Mouse (Mus musculus) forebrain, embryonic 12.5 days (tissue): ENCODE measurements around the gene Secisbp2. TPM values are rescaled to one million over a fixed set of nuclear protein-coding genes. Genes with fewer than 3 reads are reported as not detected.

ENCODE experiments used
- ATAC-seq: fragments of 200-750 bp; cut with Nextera tagmentation; 2 replicates; pipeline ENCODE4 v1.8.0; 2017; ENCODE audit warnings: moderate TSS enrichment; ENCODE audit not compliant: low FRiP score
- H3K27ac ChIP-seq: fragments of 300-500 bp; sonication (generic); 2 replicates; pipeline ENCODE4 v1.5.1; 2016; ENCODE audit warnings: mild to moderate bottlenecking
- H3K27me3 ChIP-seq: fragments of 300-500 bp; sonication (generic); 2 replicates; pipeline ENCODE4 v1.6.1; 2016; ENCODE audit warnings: mild to moderate bottlenecking
- H3K36me3 ChIP-seq: fragments of 300-500 bp; sonication (generic); replicated peaks from 2 replicates; pipeline ENCODE4 v1.6.1; 2016; ENCODE audit warnings: mild to moderate bottlenecking
- H3K4me1 ChIP-seq: fragments of 300-500 bp; sonication (generic); 2 replicates; pipeline ENCODE4 v1.6.1; 2016
- H3K4me2 ChIP-seq: fragments of 300-500 bp; sonication (generic); 2 replicates; pipeline ENCODE4 v1.6.1; 2016; ENCODE audit warnings: mild to moderate bottlenecking, moderate library complexity
- H3K4me3 ChIP-seq: fragments of 300-500 bp; sonication (generic); replicated peaks from 2 replicates; pipeline ENCODE4 v1.5.1; 2016; ENCODE audit warnings: mild to moderate bottlenecking
- H3K9ac ChIP-seq: fragments of 300-500 bp; sonication (generic); 2 replicates; pipeline ENCODE4 v1.6.1; 2016; ENCODE audit warnings: mild to moderate bottlenecking
- H3K9me3 ChIP-seq: fragments of 300-500 bp; sonication (generic); 2 replicates; pipeline ENCODE4 v1.6.1; 2016
- WGBS: fragments of 180-500 bp; shearing (Covaris S2); methylation state at CpG from one replicate; pipeline ENCODE4 v1.1.7; 2016; 5-methylcytosine and 5-hydroxymethylcytosine counted together
- polyA plus RNA-seq: library from polyadenylated mRNA; unstranded; fragments of >200 nt; fragmentation: Nextera tagmentation; extraction: Ambion mirVana; gene quantifications from 2 replicates; pipeline ENCODE4 v1.2.1, GENCODE M21; 2016

The Secisbp2 gene
- polyA plus RNA-seq, 1 experiment from 2014 or later: 34.5 TPM

DNA sequence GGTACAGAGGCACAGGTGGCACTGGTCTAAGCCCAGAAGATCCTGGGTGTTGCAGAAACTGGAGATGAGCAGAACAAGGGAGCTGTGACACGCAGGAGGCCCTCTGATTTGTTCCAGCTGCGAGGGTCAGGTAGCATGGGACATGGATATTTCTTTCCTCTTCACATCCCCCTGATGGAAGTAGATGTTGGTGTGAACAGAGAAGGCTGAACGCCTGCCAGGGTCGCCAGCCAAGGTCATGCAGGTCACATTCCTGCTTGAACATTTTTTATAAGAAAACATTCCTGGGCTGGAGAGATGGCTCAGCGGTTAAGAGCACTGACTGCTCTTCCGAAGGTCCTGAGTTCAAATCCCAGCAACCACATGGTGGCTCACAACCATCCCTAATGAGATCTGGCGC, 75.9 kb downstream of the Secisbp2 start:
- peaks cover 29% of the 10 kb centered on the region for H3K4me1 ChIP-seq
- no peak overlapping the region for H3K4me2 ChIP-seq
- H3K9me3 ChIP-seq: no peaks in the 10 kb centered on the region
- no peak overlapping the region for H3K27ac ChIP-seq
- ATAC-seq: no peak
- WGBS: 86% methylated on average over 7 of the region's 7 CpGs
- no peak overlapping the region for H3K9ac ChIP-seq
- no peaks in the 10 kb centered on the region; the same call in 1 of the 2 replicates for H3K27me3 ChIP-seq
- H3K4me3 ChIP-seq: no peak overlapping the region
- H3K36me3 ChIP-seq: no peaks in the 10 kb centered on the region

DNA sequence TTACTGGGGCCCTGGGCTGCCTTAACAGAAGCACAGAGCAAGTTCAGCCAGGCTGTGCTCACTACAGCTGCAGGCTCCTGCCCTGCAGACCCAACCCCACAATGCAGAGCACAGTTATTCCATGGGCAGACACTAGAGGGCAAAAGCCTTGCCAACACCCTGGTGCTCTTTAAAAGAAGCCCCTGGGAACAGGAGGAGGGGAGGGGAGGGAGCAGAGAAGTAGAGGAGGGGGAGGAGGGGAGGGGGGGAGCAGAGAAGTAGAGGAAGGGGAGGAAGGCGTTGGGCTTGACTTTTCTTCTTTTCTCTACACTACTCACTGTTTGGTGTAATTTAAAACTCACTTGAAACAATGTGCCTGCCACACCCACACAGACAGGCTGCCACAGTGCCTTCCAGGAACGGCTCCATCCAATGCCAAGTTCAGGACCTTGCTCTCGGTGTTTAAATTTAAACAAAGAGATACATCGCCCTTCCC, 78.4 kb downstream of the Secisbp2 start:
- no peaks in the 10 kb centered on the region for H3K9me3 ChIP-seq
- 7% methylated on average over 4 of the region's 4 CpGs for WGBS
- 0 out of 2 replicates have a peak overlapping the region, but pooled peaks have one; percentile 50 for H3K27ac ChIP-seq
- peaks cover 33% of the 10 kb centered on the region for H3K4me1 ChIP-seq
- H3K36me3 ChIP-seq: no peaks in the 10 kb centered on the region
- H3K4me2 ChIP-seq: no peak overlapping the region
- H3K27me3 ChIP-seq: no peaks in the 10 kb centered on the region; the same call in 1 of the 2 replicates
- no peak; the same call in 1 of the 2 replicates for ATAC-seq
- H3K9ac ChIP-seq: no peak overlapping the region
- H3K4me3 ChIP-seq: no peak overlapping the region

GRCm38 (mm10) chr13:51731474-51731873, 80.0 kb downstream of the Secisbp2 start:
- H3K4me1 ChIP-seq: peaks cover 26% of the 10 kb centered on the region
- H3K4me3 ChIP-seq: no peak overlapping the region
- 92% methylated on average over 7 of the region's 7 CpGs for WGBS
- H3K9ac ChIP-seq: no peak overlapping the region
- no peaks in the 10 kb centered on the region; the same call in 1 of the 2 replicates for H3K27me3 ChIP-seq
- H3K27ac ChIP-seq: no peak overlapping the region
- no peaks in the 10 kb centered on the region for H3K9me3 ChIP-seq
- H3K36me3 ChIP-seq: no peaks in the 10 kb centered on the region
- H3K4me2 ChIP-seq: no peak overlapping the region
- ATAC-seq: no peak

GRCm38 (mm10) chr13:51732097-51732664, 80.7 kb downstream of the Secisbp2 start:
- H3K9me3 ChIP-seq: no peaks in the 10 kb centered on the region
- H3K4me2 ChIP-seq: no peak overlapping the region
- H3K4me3 ChIP-seq: no peak overlapping the region
- no peak overlapping the region for H3K9ac ChIP-seq
- whole genome bisulfite sequencing: 56% methylated on average over 14 of the region's 14 CpGs
- H3K27ac ChIP-seq: peak overlapping the region; percentile 63
- H3K4me1 ChIP-seq: peaks cover 26% of the 10 kb centered on the region
- H3K36me3 ChIP-seq: no peaks in the 10 kb centered on the region
- ATAC-seq: no peak
- no peaks in the 10 kb centered on the region; the same call in 1 of the 2 replicates for H3K27me3 ChIP-seq

Other genes with a start within 250 kb of the Secisbp2 start
- 27.8 and 32.0 TPM in 2 replicates for gene S1pr3, start 243.1 kb upstream of the Secisbp2 start, polyA plus RNA-seq
- gene Shc3, start 82.3 kb upstream of the Secisbp2 start, polyA plus RNA-seq: 7.9 and 9.6 TPM in 2 replicates
- 319 and 330 TPM in 2 replicates for gene Cks2, start 6.5 kb upstream of the Secisbp2 start, polyA plus RNA-seq
- gene Sema4d, start 142.1 kb downstream of the Secisbp2 start, polyA plus RNA-seq: 8.2 and 11.4 TPM in 2 replicates
- 211 and 218 TPM in 2 replicates for gene Gadd45g, start 195.0 kb downstream of the Secisbp2 start, polyA plus RNA-seq